Mouse (Mus musculus) left cerebral cortex, postnatal 36 days (tissue): ENCODE data around the gene Cib1. TPM values are rescaled to one million over a fixed set of nuclear protein-coding genes. Genes with fewer than 3 reads are reported as not detected.

ENCODE experiments used
- DNase-seq, 2 experiments: peaks; one replicate each; pipeline ENCODE4 v3.0.0; 2021 to 2022; ENCODE audit warnings: low spot score in 2 of 2, mixed read lengths in 1 of 2
- intact Hi-C: fragments of 180-260 bp; cut with DNase I; formaldehyde crosslinking; loops from one replicate; pipeline ENCODE4 v1.15.1; 2025
- total RNA-seq, 2 experiments: library from RNA; stranded (reverse); gene quantifications; 2 replicates each; pipeline ENCODE4 v1.2.3; 2021

Cib1 gene
- total RNA-seq, 2 experiments from 2014 or later, result 21.7 to 21.8 TPM

- intact Hi-C loops, result no loop called here
- no peak for DNase-seq
These were observed 27.7 kb downstream of the Cib1 start for GRCm38 (mm10) chr7:80204961-80205360.

DNA sequence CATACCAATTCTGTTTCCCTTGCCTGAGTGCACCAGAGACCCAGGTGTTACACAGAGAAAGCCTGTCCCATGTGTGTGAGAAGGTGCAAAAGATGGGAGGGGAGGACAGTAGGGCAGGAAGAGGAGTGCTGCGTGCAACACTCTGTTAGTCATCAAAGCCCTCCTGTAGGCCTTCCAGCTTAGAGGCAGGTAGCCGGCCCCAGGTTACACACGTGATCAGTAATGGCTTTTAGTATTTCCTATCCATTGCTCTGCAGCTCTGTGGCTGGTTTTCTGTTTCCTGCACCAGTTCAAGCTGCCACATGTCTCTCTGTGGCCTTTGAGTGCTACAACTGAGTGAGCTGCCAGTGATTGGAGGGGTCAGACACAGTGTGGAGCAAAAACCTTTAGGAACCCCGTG lies 28.3 kb downstream of the Cib1 start:
- intact Hi-C loops, result no loop called here
- DNase-seq, result no peak

DNA sequence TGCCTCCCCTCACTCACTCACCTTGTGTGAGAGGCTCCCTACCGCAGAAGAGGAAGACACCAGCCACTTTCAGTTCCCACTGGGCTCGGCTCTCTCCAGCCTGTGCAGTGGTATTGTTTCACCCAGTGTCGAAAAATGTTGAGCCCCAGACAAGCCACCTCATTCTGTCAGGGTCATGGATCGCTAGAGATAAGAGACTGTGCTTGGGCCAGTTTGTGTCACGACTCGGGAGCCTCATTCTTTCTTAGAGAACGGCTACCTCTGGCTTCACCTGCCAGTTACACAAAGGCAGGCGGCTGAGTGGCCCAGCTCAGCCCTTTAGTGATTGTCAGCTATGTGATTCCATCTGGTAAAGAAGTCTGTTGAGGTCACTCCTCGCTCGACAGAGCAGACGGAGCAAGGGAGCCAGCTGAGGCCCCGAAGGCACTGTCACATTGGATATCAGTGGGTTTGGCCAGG lies 28.9 kb downstream of the Cib1 start:
- intact Hi-C loops, result no loop called here

GRCm38 (mm10) chr7:80202961-80203360 lies 29.7 kb downstream of the Cib1 start:
- intact Hi-C loops, result no loop called here
- DNase-seq, result no peak

More for the DNA sequence above, 28.9 kb downstream of the Cib1 start:
- no peak for DNase-seq

- DNase-seq, result no peak
- intact Hi-C loops, result no loop called here
These were observed 30.6 kb downstream of the Cib1 start for GRCm38 (mm10) chr7:80201888-80202540.

DNA sequence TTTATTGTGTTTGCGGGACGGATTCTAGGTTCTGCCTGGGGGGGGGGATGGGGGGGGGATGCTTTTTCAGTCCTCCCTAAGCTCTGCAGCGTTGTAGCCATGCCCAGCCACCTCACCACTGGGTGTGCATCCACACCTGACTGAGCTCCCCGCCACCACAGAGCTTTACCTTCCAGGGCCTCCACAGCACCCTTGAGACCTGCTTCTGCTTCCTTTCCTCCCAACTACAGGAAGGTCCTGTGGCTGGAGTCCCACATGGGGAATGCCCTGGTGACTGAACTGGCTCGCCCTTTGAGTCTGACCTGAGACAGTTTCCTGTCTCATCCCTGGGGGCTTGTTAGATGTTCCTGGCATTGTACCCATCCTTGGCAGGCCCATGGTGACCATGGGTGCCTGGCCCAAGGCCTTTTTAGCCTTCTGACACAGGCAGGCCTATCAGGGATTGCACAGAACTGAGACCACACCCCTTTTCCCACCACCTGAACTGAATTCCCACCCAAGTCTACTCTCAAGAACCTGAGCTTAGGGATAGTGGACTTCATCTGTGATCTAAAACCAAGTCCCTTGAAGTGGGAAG lies 31.6 kb downstream of the Cib1 start:
- intact Hi-C loops, result no loop called here

DNA sequence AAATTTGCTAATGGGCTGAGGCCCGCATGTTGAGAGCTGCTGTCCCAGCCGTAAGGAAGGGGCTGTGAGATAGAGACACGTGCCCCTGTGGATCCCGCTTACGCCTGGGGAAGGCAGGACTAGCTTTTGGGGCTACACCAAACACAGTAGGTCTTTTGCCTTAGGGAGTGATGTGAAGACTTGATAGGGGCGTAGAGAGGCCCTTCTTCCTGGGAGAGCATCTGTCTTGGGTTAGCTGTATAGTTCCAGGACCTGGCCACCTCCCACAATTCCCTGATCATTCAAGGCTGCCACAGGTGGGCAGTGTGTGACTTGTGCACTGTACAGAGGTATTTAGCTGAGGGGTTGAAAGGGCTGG lies 32.0 kb downstream of the Cib1 start:
- intact Hi-C loops, result no loop called here
- DNase-seq, result no peak

More for the DNA sequence above, 31.6 kb downstream of the Cib1 start:
- DNase-seq, result no peak

GRCm38 (mm10) chr7:80199851-80200587 lies 32.6 kb downstream of the Cib1 start:
- no peak for DNase-seq
- intact Hi-C loops, result loop anchor here (5.0 kb wide), 1 partner anchor 58 kb away; no protein-coding TSS in a partner anchor

GRCm38 (mm10) chr7:80199286-80199685 lies 33.3 kb downstream of the Cib1 start:
- intact Hi-C loops, result loop anchor here (5.0 kb wide), 1 partner anchor 57 kb away; no protein-coding TSS in a partner anchor

DNA sequence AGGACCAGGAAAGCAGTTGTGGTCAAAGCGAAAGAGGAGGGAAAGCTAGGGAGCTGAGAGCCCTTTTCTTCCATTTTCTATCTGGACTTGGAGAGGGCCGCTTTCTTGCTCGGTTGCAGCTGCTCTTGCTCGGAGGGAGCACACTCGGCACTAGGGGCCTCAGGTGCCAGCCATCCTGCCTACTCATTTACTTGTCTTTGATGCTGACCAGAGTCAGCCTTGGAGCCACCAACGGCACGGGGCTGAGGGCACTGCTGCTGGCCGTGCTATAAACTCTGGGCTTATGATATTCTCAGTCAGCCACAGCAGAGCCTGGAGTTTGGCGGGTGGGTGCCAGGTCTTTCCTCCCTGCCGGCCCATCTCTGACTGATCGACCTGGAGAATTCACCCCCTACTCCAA lies 33.8 kb downstream of the Cib1 start:
- DNase-seq, result no peak
- intact Hi-C loops, result loop anchor here (5.0 kb wide), 1 partner anchor 57 kb away; no protein-coding TSS in a partner anchor

More at GRCm38 (mm10) chr7:80199286-80199685, 33.3 kb downstream of the Cib1 start:
- no peak for DNase-seq

DNA sequence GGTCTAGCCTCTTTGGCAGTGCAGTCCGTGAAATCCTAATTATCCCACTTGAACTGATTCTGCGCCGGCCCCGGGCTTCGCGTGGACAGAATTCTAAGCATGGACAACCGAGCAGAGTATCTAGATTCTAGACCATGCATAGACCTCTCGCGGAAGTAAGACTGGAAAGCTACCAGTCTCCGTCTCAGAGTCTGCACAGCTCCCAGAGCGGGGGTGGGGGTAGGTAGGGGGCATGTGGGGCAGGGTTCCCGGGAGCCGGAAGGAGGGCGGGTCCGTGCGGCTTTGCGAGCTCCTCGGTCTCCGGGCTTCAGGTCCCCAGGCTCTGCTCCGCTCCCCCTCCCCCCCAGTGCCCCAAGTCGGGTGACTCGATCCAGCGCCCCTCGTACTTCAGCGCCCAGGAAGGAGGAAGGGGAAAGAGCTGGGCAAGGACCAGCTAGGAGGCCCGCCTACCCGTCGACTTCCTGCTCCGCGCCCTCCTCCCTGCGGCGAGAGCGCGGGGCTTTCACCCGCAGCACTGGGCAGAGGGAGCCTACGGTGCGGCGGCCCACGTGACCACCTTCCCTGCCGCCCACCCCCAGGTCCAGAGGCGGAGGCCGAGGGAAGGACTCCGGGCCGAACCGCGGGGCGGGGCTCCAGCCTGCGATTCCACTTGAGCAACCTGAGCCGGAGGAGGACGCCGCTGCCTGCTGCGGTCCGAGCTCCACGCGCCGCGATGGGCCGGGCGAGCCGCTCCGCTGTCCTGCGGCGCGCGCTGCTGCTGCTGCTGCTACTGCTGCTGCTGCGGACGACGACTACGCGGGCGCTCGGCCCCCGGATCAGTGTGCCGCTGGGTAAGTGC lies 34.5 kb downstream of the Cib1 start:
- intact Hi-C loops, result loop anchor here (5.0 kb wide), 1 partner anchor 56 kb away; no protein-coding TSS in a partner anchor
- DNase-seq, result peak; percentile 83 to 86

- intact Hi-C loops, result loop anchor here (5.0 kb wide), 1 partner anchor 55 kb away; no protein-coding TSS in a partner anchor
- no peak for DNase-seq
These were observed 35.2 kb downstream of the Cib1 start for GRCm38 (mm10) chr7:80197371-80197770.

DNA sequence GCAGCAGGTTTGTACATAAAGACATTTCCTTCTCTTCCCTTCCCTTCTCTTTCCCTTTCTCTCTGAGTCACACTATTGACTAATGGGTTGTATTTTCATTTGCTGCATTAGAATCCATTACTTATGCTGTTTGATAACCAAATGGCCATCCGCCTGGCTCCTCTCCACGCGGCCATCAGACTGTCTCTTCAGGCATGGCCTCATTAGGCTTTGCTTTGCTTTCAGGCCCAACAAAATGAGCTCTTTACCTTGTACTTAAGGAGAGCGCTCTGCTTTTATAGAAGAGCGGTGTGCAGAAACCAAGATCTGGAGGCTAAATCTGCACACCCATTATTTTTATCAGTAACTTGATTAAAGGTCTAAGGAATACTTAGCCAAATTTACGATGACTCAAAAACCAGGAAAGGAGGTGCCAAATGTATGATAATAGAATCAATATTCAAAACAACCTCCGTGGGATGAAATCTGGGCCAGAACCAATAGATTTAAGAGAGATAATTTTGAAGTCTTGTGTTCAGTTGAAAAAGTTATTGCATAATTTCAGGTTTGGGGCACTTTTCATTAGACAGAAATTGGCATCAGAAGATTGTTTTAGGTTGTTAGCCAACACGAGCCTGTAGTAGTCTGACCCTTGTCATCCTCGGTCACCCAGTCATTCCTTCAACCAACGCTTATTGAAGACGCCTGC lies 36.9 kb downstream of the Cib1 start:
- intact Hi-C loops, result loop anchor here (5.0 kb wide), 1 partner anchor 53 kb away; no protein-coding TSS in a partner anchor
- no peak for DNase-seq

GRCm38 (mm10) chr7:80195146-80195545 lies 37.5 kb downstream of the Cib1 start:
- no peak for DNase-seq
- intact Hi-C loops, result loop anchor here (5.0 kb wide), 1 partner anchor 53 kb away; no protein-coding TSS in a partner anchor

DNA sequence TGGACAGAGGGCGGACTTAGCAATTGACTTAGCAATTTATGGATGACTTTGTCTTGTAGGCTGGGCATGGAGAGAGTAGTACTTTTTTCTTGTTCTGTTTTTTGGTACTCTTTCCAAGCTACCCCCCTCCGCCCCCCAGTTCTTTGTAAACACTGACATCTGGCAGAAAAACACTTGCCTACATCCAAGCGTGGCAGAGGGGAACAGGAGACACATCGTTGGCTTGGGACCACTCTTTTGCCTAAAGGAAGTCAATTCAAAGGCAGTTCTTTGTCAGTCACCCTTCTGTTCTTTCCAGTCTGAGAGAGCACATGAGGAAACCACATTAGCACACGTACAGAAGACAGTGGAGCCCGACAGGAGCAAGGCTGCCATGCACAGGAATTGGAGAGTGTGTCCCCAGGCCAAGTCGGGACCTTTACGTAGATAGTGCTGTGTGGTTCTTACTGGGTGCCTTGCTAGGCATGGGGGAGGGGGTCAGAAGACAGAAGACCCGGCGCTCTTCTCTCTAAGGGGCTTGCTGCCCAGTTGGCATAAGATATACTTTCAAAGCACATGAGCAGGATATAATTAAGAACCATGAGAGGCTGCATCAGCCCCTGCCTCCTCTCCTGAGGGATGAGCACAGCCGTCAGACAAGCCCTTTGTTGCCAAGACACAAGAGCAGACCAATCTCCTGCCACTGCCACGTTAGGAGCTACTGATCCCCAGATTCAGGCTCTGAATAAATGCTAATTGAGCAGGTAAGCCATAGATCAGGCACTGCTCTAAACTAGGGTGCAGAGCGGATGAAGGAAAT lies 38.5 kb downstream of the Cib1 start:
- no peak for DNase-seq
- intact Hi-C loops, result no loop called here

- intact Hi-C loops, result no loop called here
- no peak for DNase-seq
These were observed 40.2 kb downstream of the Cib1 start for GRCm38 (mm10) chr7:80192226-80193061.

GRCm38 (mm10) chr7:80191455-80191854 lies 41.2 kb downstream of the Cib1 start:
- intact Hi-C loops, result no loop called here

More at GRCm38 (mm10) chr7:80191455-80191854, 41.2 kb downstream of the Cib1 start:
- DNase-seq, result no peak
